Mouse (Mus musculus): Measurements from ENCODE around the gene Il1rn. TPM values are rescaled to one million over a fixed set of nuclear protein-coding genes. Genes with fewer than 3 reads are reported as not detected.

The Il1rn gene
- polyA plus RNA-seq (2015; fragmentation: Nextera tagmentation; extraction: Ambion mirVana), result 1.1 and 1.7 TPM in 2 replicates

GRCm38 (mm10) chr2:24336545-24336944, at the start of gene Il1rn:
Gene Il1rn, plus strand, starts transcription at chr2:24336853.
- ATAC-seq (ENCODE audit: low FRiP score, low TSS enrichment), result peak; percentile 61; the same call in 1 of the 2 replicates

GRCm38 (mm10) chr2:24290896-24291295, 45.8 kb upstream of the Il1rn start, which contains the start of gene Il1f10:
Gene Il1f10, plus strand, starts transcription at chr2:24291196.
- H3K4me2 ChIP-seq (replicated peaks; ENCODE audit: low read depth, low read length), result no peak within 1 kb of the TSS
- ATAC-seq (ENCODE audit: low FRiP score, low TSS enrichment), result no peak
- whole genome bisulfite sequencing, result 82% methylated on average over 5 of the region's 5 CpGs

More at GRCm38 (mm10) chr2:24336545-24336944, at the start of gene Il1rn:
- Histone ChIP-seq H3K9me3 (ENCODE audit: low read length) (no peaks in the 10 kb centered on the region), H3K27me3 (ENCODE audit: insufficient read depth, low read length) (no peaks in the 10 kb centered on the region), H3K4me1 (ENCODE audit: insufficient read depth, low read length) (no peaks in the 10 kb centered on the region; the same call in 1 of the 2 replicates), H3K9ac (replicated peaks; ENCODE audit: low read length) (no peak within 1 kb of the TSS), H3K27ac (ENCODE audit: low read length) (no peak within 1 kb of the TSS), H3K4me3 (ENCODE audit: low read length) (no peak within 1 kb of the TSS), H3K36me3 (ENCODE audit: insufficient read depth, low read length) (no peaks in the 10 kb centered on the region), H3K4me2 (replicated peaks; ENCODE audit: low read depth, low read length) (no peak within 1 kb of the TSS)
- WGBS, result 59% methylated on average over 2 of the region's 2 CpGs

GRCm38 (mm10) chr2:24294616-24295015, 42.0 kb upstream of the Il1rn start:
- 61% methylated on average over 1 of the region's 1 CpGs for WGBS
- H3K4me3 ChIP-seq (ENCODE audit: low read length), result no peak overlapping the region
- H3K36me3 ChIP-seq (ENCODE audit: insufficient read depth, low read length), result no peaks in the 10 kb centered on the region
- H3K4me2 ChIP-seq (replicated peaks; ENCODE audit: low read depth, low read length), result no peak overlapping the region
- H3K4me1 ChIP-seq (ENCODE audit: insufficient read depth, low read length), result no peaks in the 10 kb centered on the region
- H3K9ac ChIP-seq (replicated peaks; ENCODE audit: low read length), result no peak overlapping the region
- no peaks in the 10 kb centered on the region for H3K9me3 ChIP-seq (ENCODE audit: low read length)
- H3K27ac ChIP-seq (ENCODE audit: low read length), result no peak overlapping the region
- no peak for ATAC-seq (ENCODE audit: low FRiP score, low TSS enrichment)
- H3K27me3 ChIP-seq (ENCODE audit: insufficient read depth, low read length), result no peaks in the 10 kb centered on the region

More at GRCm38 (mm10) chr2:24290896-24291295, 45.8 kb upstream of the Il1rn start, which contains the start of gene Il1f10:
- no peak within 1 kb of the TSS for H3K9ac ChIP-seq (replicated peaks; ENCODE audit: low read length)
- H3K9me3 ChIP-seq (ENCODE audit: low read length), result no peaks in the 10 kb centered on the region
- no peak within 1 kb of the TSS for H3K27ac ChIP-seq (ENCODE audit: low read length)
- no peaks in the 10 kb centered on the region for H3K36me3 ChIP-seq (ENCODE audit: insufficient read depth, low read length)
- H3K27me3 ChIP-seq (ENCODE audit: insufficient read depth, low read length), result no peaks in the 10 kb centered on the region
- no peaks in the 10 kb centered on the region for H3K4me1 ChIP-seq (ENCODE audit: insufficient read depth, low read length)
- no peak within 1 kb of the TSS for H3K4me3 ChIP-seq (ENCODE audit: low read length)

GRCm38 (mm10) chr2:24296837-24297236, 39.8 kb upstream of the Il1rn start:
- H3K27me3 ChIP-seq (ENCODE audit: insufficient read depth, low read length), result no peaks in the 10 kb centered on the region
- H3K4me3 ChIP-seq (ENCODE audit: low read length), result no peak overlapping the region
- 10% methylated on average over 3 of the region's 3 CpGs for WGBS
- H3K9me3 ChIP-seq (ENCODE audit: low read length), result no peaks in the 10 kb centered on the region
- H3K4me1 ChIP-seq (ENCODE audit: insufficient read depth, low read length), result no peaks in the 10 kb centered on the region
- H3K4me2 ChIP-seq (replicated peaks; ENCODE audit: low read depth, low read length), result no peak overlapping the region
- no peaks in the 10 kb centered on the region for H3K36me3 ChIP-seq (ENCODE audit: insufficient read depth, low read length)
- no peak for ATAC-seq (ENCODE audit: low FRiP score, low TSS enrichment)
- H3K9ac ChIP-seq (replicated peaks; ENCODE audit: low read length), result no peak overlapping the region
- H3K27ac ChIP-seq (ENCODE audit: low read length), result no peak overlapping the region

GRCm38 (mm10) chr2:24311302-24312001, 25.2 kb upstream of the Il1rn start:
- no peaks in the 10 kb centered on the region for H3K9me3 ChIP-seq (ENCODE audit: low read length)
- 43% methylated on average over 6 of the region's 6 CpGs for WGBS
- H3K27me3 ChIP-seq (ENCODE audit: insufficient read depth, low read length), result no peaks in the 10 kb centered on the region
- H3K4me1 ChIP-seq (ENCODE audit: insufficient read depth, low read length), result 0 out of 2 replicates have a peak, but pooled peaks cover 3% of the 10 kb centered on the region
- no peak for ATAC-seq (ENCODE audit: low FRiP score, low TSS enrichment)
- no peak overlapping the region for H3K4me3 ChIP-seq (ENCODE audit: low read length)
- no peak overlapping the region for H3K27ac ChIP-seq (ENCODE audit: low read length)
- no peak overlapping the region for H3K9ac ChIP-seq (replicated peaks; ENCODE audit: low read length)
- H3K36me3 ChIP-seq (ENCODE audit: insufficient read depth, low read length), result no peaks in the 10 kb centered on the region
- H3K4me2 ChIP-seq (replicated peaks; ENCODE audit: low read depth, low read length), result no peak overlapping the region

GRCm38 (mm10) chr2:24316919-24317318, 19.7 kb upstream of the Il1rn start:
- WGBS, result 70% methylated on average over 1 of the region's 1 CpGs

GRCm38 (mm10) chr2:24317919-24318598, 18.6 kb upstream of the Il1rn start:
- WGBS, result 80% methylated on average over 4 of the region's 4 CpGs
- Histone ChIP-seq H3K4me2 (replicated peaks; ENCODE audit: low read depth, low read length) (no peak overlapping the region), H3K4me3 (ENCODE audit: low read length) (no peak overlapping the region), H3K27me3 (ENCODE audit: insufficient read depth, low read length) (no peaks in the 10 kb centered on the region), H3K36me3 (ENCODE audit: insufficient read depth, low read length) (no peaks in the 10 kb centered on the region), H3K9me3 (ENCODE audit: low read length) (no peaks in the 10 kb centered on the region), H3K4me1 (ENCODE audit: insufficient read depth, low read length) (no peaks in the 10 kb centered on the region), H3K9ac (replicated peaks; ENCODE audit: low read length) (no peak overlapping the region), H3K27ac (ENCODE audit: low read length) (no peak overlapping the region)
- no peak for ATAC-seq (ENCODE audit: low FRiP score, low TSS enrichment)

More at GRCm38 (mm10) chr2:24316919-24317318, 19.7 kb upstream of the Il1rn start:
- no peaks in the 10 kb centered on the region for H3K36me3 ChIP-seq (ENCODE audit: insufficient read depth, low read length)
- no peaks in the 10 kb centered on the region for H3K27me3 ChIP-seq (ENCODE audit: insufficient read depth, low read length)
- H3K9ac ChIP-seq (replicated peaks; ENCODE audit: low read length), result no peak overlapping the region
- no peak overlapping the region for H3K27ac ChIP-seq (ENCODE audit: low read length)
- H3K4me1 ChIP-seq (ENCODE audit: insufficient read depth, low read length), result no peaks in the 10 kb centered on the region
- no peaks in the 10 kb centered on the region for H3K9me3 ChIP-seq (ENCODE audit: low read length)
- H3K4me2 ChIP-seq (replicated peaks; ENCODE audit: low read depth, low read length), result no peak overlapping the region
- no peak overlapping the region for H3K4me3 ChIP-seq (ENCODE audit: low read length)
- no peak for ATAC-seq (ENCODE audit: low FRiP score, low TSS enrichment)

- H3K4me3 ChIP-seq (ENCODE audit: low read length), result no peak overlapping the region
- WGBS, result 36% methylated on average over 3 of the region's 3 CpGs
- no peaks in the 10 kb centered on the region for H3K9me3 ChIP-seq (ENCODE audit: low read length)
- no peak overlapping the region for H3K9ac ChIP-seq (replicated peaks; ENCODE audit: low read length)
- H3K27me3 ChIP-seq (ENCODE audit: insufficient read depth, low read length), result no peaks in the 10 kb centered on the region
- H3K36me3 ChIP-seq (ENCODE audit: insufficient read depth, low read length), result no peaks in the 10 kb centered on the region
- no peaks in the 10 kb centered on the region; the same call in 1 of the 2 replicates for H3K4me1 ChIP-seq (ENCODE audit: insufficient read depth, low read length)
- no peak for ATAC-seq (ENCODE audit: low FRiP score, low TSS enrichment)
- H3K4me2 ChIP-seq (replicated peaks; ENCODE audit: low read depth, low read length), result no peak overlapping the region
- H3K27ac ChIP-seq (ENCODE audit: low read length), result no peak overlapping the region
Observed at GRCm38 (mm10) chr2:24335333-24335732, 1.3 kb upstream of the Il1rn start.

GRCm38 (mm10) chr2:24341395-24341885, 4.8 kb downstream of the Il1rn start:
- no peaks in the 10 kb centered on the region for H3K9me3 ChIP-seq (ENCODE audit: low read length)

More at GRCm38 (mm10) chr2:24341395-24341885, 4.8 kb downstream of the Il1rn start:
- H3K27ac ChIP-seq (ENCODE audit: low read length), result no peak overlapping the region
- H3K27me3 ChIP-seq (ENCODE audit: insufficient read depth, low read length), result no peaks in the 10 kb centered on the region
- H3K9ac ChIP-seq (replicated peaks; ENCODE audit: low read length), result no peak overlapping the region
- no peaks in the 10 kb centered on the region for H3K36me3 ChIP-seq (ENCODE audit: insufficient read depth, low read length)
- no peak overlapping the region for H3K4me3 ChIP-seq (ENCODE audit: low read length)
- no peak for ATAC-seq (ENCODE audit: low FRiP score, low TSS enrichment)
- 71% methylated on average over 3 of the region's 3 CpGs for WGBS
- H3K4me1 ChIP-seq (ENCODE audit: insufficient read depth, low read length), result peaks cover 3% of the 10 kb centered on the region; the same call in 1 of the 2 replicates
- no peak overlapping the region for H3K4me2 ChIP-seq (replicated peaks; ENCODE audit: low read depth, low read length)

Measured in kidney, embryonic 16.5 days (tissue).